Mouse (Mus musculus) embryo, embryonic 11.5 days (tissue): ENCODE data around the gene Slc38a4.

Experiments used
- DNase-seq: peaks from one replicate; pipeline ENCODE4 v3.0.0-alpha.2; 2012; ENCODE audit warnings: low read depth, low spot score

Gene Slc38a4

GRCm38 (mm10) chr15:97055794-97056193 is at the start of gene Slc38a4:
Slc38a4 (minus strand) TSS chr15:97055956.
- DNase-seq: no peak

- DNase-seq: no peak
Observed at GRCm38 (mm10) chr15:97104889-97105391, 49.2 kb upstream of the Slc38a4 start.

- DNase-seq: no peak
Observed at GRCm38 (mm10) chr15:97104048-97104447, 48.3 kb upstream of the Slc38a4 start.

GRCm38 (mm10) chr15:97102811-97103210 is 47.1 kb upstream of the Slc38a4 start:
- no peak for DNase-seq

GRCm38 (mm10) chr15:97102181-97102580 is 46.4 kb upstream of the Slc38a4 start:
- DNase-seq: no peak

GRCm38 (mm10) chr15:97099101-97099500 is 43.3 kb upstream of the Slc38a4 start:
- DNase-seq: no peak

- no peak for DNase-seq
Observed at GRCm38 (mm10) chr15:97097548-97097947, 41.8 kb upstream of the Slc38a4 start.

- DNase-seq: no peak
Observed at GRCm38 (mm10) chr15:97089526-97089925, 33.8 kb upstream of the Slc38a4 start.

GRCm38 (mm10) chr15:97085833-97086232 is 30.1 kb upstream of the Slc38a4 start:
- DNase-seq: peak; percentile 22

GRCm38 (mm10) chr15:97077665-97078064 is 21.9 kb upstream of the Slc38a4 start:
- DNase-seq: no peak

- DNase-seq: no peak
Observed at GRCm38 (mm10) chr15:97076092-97076491, 20.3 kb upstream of the Slc38a4 start.

GRCm38 (mm10) chr15:97075240-97075639 is 19.5 kb upstream of the Slc38a4 start:
- DNase-seq: no peak

- no peak for DNase-seq
Observed at GRCm38 (mm10) chr15:97072859-97073826, 17.4 kb upstream of the Slc38a4 start.

GRCm38 (mm10) chr15:97067340-97068136 is 11.8 kb upstream of the Slc38a4 start:
- no peak for DNase-seq

- DNase-seq: no peak
Observed at GRCm38 (mm10) chr15:97066937-97067336, 11.2 kb upstream of the Slc38a4 start.

GRCm38 (mm10) chr15:97063211-97063610 is 7.5 kb upstream of the Slc38a4 start:
- DNase-seq: no peak

- DNase-seq: no peak
Observed at GRCm38 (mm10) chr15:97060973-97061372, 5.2 kb upstream of the Slc38a4 start.

GRCm38 (mm10) chr15:97060571-97060970 is 4.8 kb upstream of the Slc38a4 start:
- no peak for DNase-seq

- no peak for DNase-seq
Observed at GRCm38 (mm10) chr15:97060102-97060501, 4.3 kb upstream of the Slc38a4 start.

GRCm38 (mm10) chr15:97059071-97060041 is 3.6 kb upstream of the Slc38a4 start:
- DNase-seq: no peak
